Mouse (Mus musculus) neural tube, embryonic 10.5 days (tissue): ENCODE data around the gene Tmem117.

Source experiments
- DNase-seq: peaks from one replicate; pipeline ENCODE4 v3.0.0-alpha.2; 2017; ENCODE audit warnings: low spot score; ENCODE audit errors: extremely low spot score

Tmem117 gene

GRCm38 (mm10) chr15:95138709-95139409 is 509.8 kb downstream of the Tmem117 start:
- DNase-seq: no peak

- DNase-seq: no peak
Observed at GRCm38 (mm10) chr15:95144131-95144530, 515.1 kb downstream of the Tmem117 start.

GRCm38 (mm10) chr15:95145118-95145517 is 516.1 kb downstream of the Tmem117 start:
- no peak for DNase-seq
